Mouse (Mus musculus) cortical plate, adult 2 months (tissue): Measurements from ENCODE around the gene Acp5.

ENCODE experiments used
- CTCF ChIP-seq: fragments of 200-500 bp; IDR thresholded peaks from 2 replicates; pipeline ENCODE4 v1.5.1; 2011; ENCODE audit warnings: mild to moderate bottlenecking, control low read depth, low read length; ENCODE audit not compliant: insufficient read depth; ENCODE audit errors: extremely low read depth
- POLR2A ChIP-seq: fragments of 200-500 bp; IDR thresholded peaks from 2 replicates; pipeline ENCODE4 v1.6.1; 2011; ENCODE audit warnings: mild to moderate bottlenecking, low read length, control low read depth; ENCODE audit not compliant: insufficient read depth; ENCODE audit errors: extremely low read depth

- TF ChIP-seq CTCF = peak; percentile 73
- no peak for TF ChIP-seq POLR2A
Observed at GRCm38 (mm10) chr9:22155614-22156013, 20.1 kb upstream of the Acp5 start.
